Mouse (Mus musculus) ES-Bruce4 (cell line): ENCODE results near the gene Spsb4. TPM values are rescaled to one million over a fixed set of nuclear protein-coding genes. Genes with fewer than 3 reads are reported as not detected.

ENCODE experiments used
- H3K27ac ChIP-seq: 2 replicates; pipeline ENCODE4 v1.5.1; 2012; ENCODE audit warnings: low read length, inconsistent platforms; ENCODE audit not compliant: insufficient read depth
- H3K27me3 ChIP-seq: 2 replicates; pipeline ENCODE4 v1.6.1; 2012; ENCODE audit warnings: mild to moderate bottlenecking, low read length, inconsistent platforms; ENCODE audit not compliant: control insufficient read depth, poor library complexity, insufficient read depth, severe bottlenecking
- H3K36me3 ChIP-seq: 2 replicates; pipeline ENCODE4 v1.6.1; 2012; ENCODE audit warnings: inconsistent platforms, mild to moderate bottlenecking, low read length, moderate library complexity; ENCODE audit not compliant: control insufficient read depth, poor library complexity, insufficient read depth, severe bottlenecking
- H3K4me1 ChIP-seq: one replicate; pipeline ENCODE4 v1.8.1; 2011; ENCODE audit warnings: low read length; ENCODE audit not compliant: control insufficient read depth, insufficient read depth
- H3K4me3 ChIP-seq: 2 replicates; pipeline ENCODE4 v1.5.1; 2011; ENCODE audit warnings: low read depth, mild to moderate bottlenecking, low read length
- H3K9ac ChIP-seq: 2 replicates; pipeline ENCODE4 v1.6.1; 2012; ENCODE audit warnings: low read depth, mild to moderate bottlenecking, inconsistent platforms; ENCODE audit not compliant: poor library complexity, severe bottlenecking
- H3K9me3 ChIP-seq: replicated peaks from 2 replicates; pipeline ENCODE4 v1.6.1; 2012; ENCODE audit warnings: mild to moderate bottlenecking, low read length, inconsistent platforms; ENCODE audit not compliant: control insufficient read depth, poor library complexity, insufficient read depth, severe bottlenecking
- CTCF ChIP-seq: IDR thresholded peaks from one replicate; pipeline ENCODE4 v1.8.1; 2011; ENCODE audit warnings: low read depth, low read length
- EP300 ChIP-seq: IDR thresholded peaks from 2 replicates; pipeline ENCODE4 v1.6.1; 2011; ENCODE audit warnings: low read depth, low read length; ENCODE audit not compliant: insufficient read depth
- POLR2A ChIP-seq: IDR thresholded peaks from one replicate; pipeline ENCODE4 v1.8.1; 2011; ENCODE audit warnings: low read length; ENCODE audit not compliant: insufficient read depth
- polyA plus RNA-seq: library from polyadenylated mRNA; stranded (reverse); fragments of >200 nt; gene quantifications from 2 replicates; pipeline ENCODE4 v1.2.4, GENCODE M21; 2011; ENCODE audit warnings: low read depth; ENCODE audit not compliant: missing spikeins, insufficient read depth, insufficient read length

Spsb4 gene
- polyA plus RNA-seq, 1 experiment, result 1.9 TPM

- no peak overlapping the region for H3K4me3 ChIP-seq
- H3K36me3 ChIP-seq, result no peaks in the 10 kb centered on the region
- no peak overlapping the region for H3K27ac ChIP-seq
- H3K9ac ChIP-seq, result no peak overlapping the region
- TF ChIP-seq CTCF (no peak), POLR2A (no peak), EP300 (peak; percentile 63; the same call in 1 of the 2 replicates)
- no peaks in the 10 kb centered on the region for H3K27me3 ChIP-seq
- no peaks in the 10 kb centered on the region for H3K4me1 ChIP-seq
- no peaks in the 10 kb centered on the region for H3K9me3 ChIP-seq
Measured at GRCm38 (mm10) chr9:96989389-96989990, 29.2 kb downstream of the Spsb4 start.

- H3K9me3 ChIP-seq, result no peaks in the 10 kb centered on the region
- TF ChIP-seq CTCF, result no peak
- TF ChIP-seq EP300, result no peak
- no peak for TF ChIP-seq POLR2A
- H3K9ac ChIP-seq, result no peak overlapping the region
- no peaks in the 10 kb centered on the region for H3K36me3 ChIP-seq
- no peak overlapping the region for H3K27ac ChIP-seq
- H3K4me3 ChIP-seq, result no peak overlapping the region
- H3K27me3 ChIP-seq, result no peaks in the 10 kb centered on the region
- no peaks in the 10 kb centered on the region for H3K4me1 ChIP-seq
Measured at GRCm38 (mm10) chr9:96986797-96987473, 31.7 kb downstream of the Spsb4 start.

GRCm38 (mm10) chr9:96984034-96984433 is 34.6 kb downstream of the Spsb4 start:
- Histone ChIP-seq H3K4me3 (no peak overlapping the region), H3K27ac (no peak overlapping the region), H3K4me1 (no peaks in the 10 kb centered on the region), H3K9ac (no peak overlapping the region), H3K9me3 (no peaks in the 10 kb centered on the region), H3K36me3 (no peaks in the 10 kb centered on the region), H3K27me3 (no peaks in the 10 kb centered on the region)
- TF ChIP-seq POLR2A, result no peak
- TF ChIP-seq EP300, result no peak
- no peak for TF ChIP-seq CTCF

- TF ChIP-seq CTCF (no peak), EP300 (no peak), POLR2A (no peak)
- no peaks in the 10 kb centered on the region for H3K9me3 ChIP-seq
- no peaks in the 10 kb centered on the region for H3K4me1 ChIP-seq
- no peak overlapping the region for H3K9ac ChIP-seq
- no peaks in the 10 kb centered on the region for H3K36me3 ChIP-seq
- no peak overlapping the region for H3K4me3 ChIP-seq
- H3K27ac ChIP-seq, result no peak overlapping the region
- H3K27me3 ChIP-seq, result no peaks in the 10 kb centered on the region
Measured at GRCm38 (mm10) chr9:96982940-96983339, 35.7 kb downstream of the Spsb4 start.

GRCm38 (mm10) chr9:96982351-96982750 is 36.3 kb downstream of the Spsb4 start:
- H3K27ac ChIP-seq, result no peak overlapping the region
- H3K27me3 ChIP-seq, result no peaks in the 10 kb centered on the region
- no peak overlapping the region for H3K4me3 ChIP-seq
- no peaks in the 10 kb centered on the region for H3K36me3 ChIP-seq
- TF ChIP-seq EP300 (no peak), POLR2A (no peak), CTCF (no peak)
- no peaks in the 10 kb centered on the region for H3K9me3 ChIP-seq
- H3K9ac ChIP-seq, result no peak overlapping the region
- H3K4me1 ChIP-seq, result no peaks in the 10 kb centered on the region

GRCm38 (mm10) chr9:96981836-96982235 is 36.8 kb downstream of the Spsb4 start:
- Histone ChIP-seq H3K9ac (no peak overlapping the region), H3K27ac (no peak overlapping the region), H3K4me3 (no peak overlapping the region), H3K36me3 (no peaks in the 10 kb centered on the region), H3K27me3 (no peaks in the 10 kb centered on the region), H3K4me1 (no peaks in the 10 kb centered on the region), H3K9me3 (no peaks in the 10 kb centered on the region)
- no peak for TF ChIP-seq POLR2A
